Mouse (Mus musculus) olfactory bulb, adult 2 months (tissue): Measurements from ENCODE around the gene Zwilch.

Experiments
- CTCF ChIP-seq: fragments of 200-500 bp; IDR thresholded peaks from 2 replicates; pipeline ENCODE4 v1.5.1; 2012; ENCODE audit warnings: low read depth, mild to moderate bottlenecking, low read length, moderate library complexity; ENCODE audit not compliant: insufficient read depth
- POLR2A ChIP-seq: fragments of 200-500 bp; IDR thresholded peaks from 2 replicates; pipeline ENCODE4 v1.6.1; 2012; ENCODE audit warnings: mild to moderate bottlenecking, low read depth, low read length, moderate library complexity; ENCODE audit not compliant: insufficient read depth

DNA sequence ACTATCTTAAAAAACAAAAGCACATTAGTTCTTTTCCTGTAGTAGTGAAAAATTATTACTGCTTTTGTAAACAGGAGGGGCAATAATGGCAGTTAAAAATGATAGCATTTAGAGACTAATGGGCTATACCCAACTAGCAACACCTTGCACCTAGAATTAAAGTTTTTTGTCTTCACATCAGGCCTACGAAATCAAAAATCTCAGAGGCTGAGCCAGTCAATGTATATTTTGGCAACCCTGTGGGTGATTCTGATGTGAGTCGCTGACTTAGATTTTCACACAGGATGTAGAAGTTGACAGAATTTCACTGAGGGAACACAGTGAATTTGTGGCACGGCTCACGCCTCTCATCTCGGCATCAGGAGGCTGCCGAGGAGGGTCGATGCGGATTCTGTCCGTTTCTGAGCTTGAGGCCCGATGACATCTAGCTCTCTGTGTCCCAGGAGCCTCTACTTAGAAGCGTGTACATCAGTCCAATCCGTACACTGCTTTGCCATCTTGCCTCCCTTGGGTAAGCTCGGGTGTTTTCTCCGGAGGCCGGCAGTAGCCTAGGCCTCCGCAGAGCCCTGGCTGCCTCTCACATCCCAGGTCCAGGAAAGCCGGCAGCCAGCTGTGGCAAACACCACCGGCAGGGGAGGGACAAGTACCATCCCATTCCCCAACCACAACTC is 624 bp downstream of the Zwilch start:
- TF ChIP-seq POLR2A (no peak), CTCF (no peak)
